In the genomic region with DNA sequence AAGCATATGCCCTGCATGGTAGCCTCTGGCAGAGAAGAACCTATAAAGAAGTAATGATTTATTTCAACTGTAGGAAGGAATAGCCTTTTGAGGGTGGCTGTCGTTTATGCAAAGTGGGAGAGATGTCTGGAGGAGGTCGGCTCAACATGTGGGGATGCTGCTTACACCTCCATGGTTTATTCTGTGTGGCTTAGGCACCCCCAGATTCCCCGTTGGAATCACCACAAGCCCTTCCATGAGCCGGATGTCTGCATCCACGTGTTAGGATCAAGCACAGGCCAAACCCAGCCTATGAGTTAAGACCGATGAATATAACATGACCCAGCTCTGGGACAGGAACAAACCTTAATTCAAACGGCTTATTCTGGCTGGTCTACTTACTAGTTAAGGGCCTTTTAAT, we compare ENCODE assay signal across 9 mouse cellular contexts.
DNase-seq lines count a peak whose midpoint lies in the region; ATAC-seq and TF ChIP-seq lines count a peak whose summit lies in the region.
"Had no signal": no experiment of that assay in that cellular context is flagged by ENCODE, and none has a peak within 500 bp of the region (broad histone marks: within the 10 kb centered on the region; RNA-seq: fewer than 3 reads in every experiment).

No protein-coding gene starts in this region.

- DNase-seq in kidney, postnatal 10 days: no peak
- DNase-seq in hindbrain, postnatal 0 days (ENCODE audit: low spot score): no peak
- DNase-seq in cerebellum, adult 18-20 months: no peak
- DNase-seq in spleen, postnatal 10 days (ENCODE audit: low spot score in 2 of 2): no peak
- DNase-seq in adrenal gland, adult 18-20 months (ENCODE audit: low spot score in 2 of 2): no peak
- DNase-seq: lung, adult 2 months had no signal

- 24% methylated on average over 7 of the region's 7 CpGs for WGBS in kidney, embryonic 16.5 days
- 11% methylated on average over 7 of the region's 7 CpGs for WGBS in embryonic facial prominence, embryonic 13.5 days
- 42% methylated on average over 7 of the region's 7 CpGs for WGBS in hindbrain, postnatal 0 days
- WGBS in neural tube, embryonic 12.5 days: 47% methylated on average over 7 of the region's 7 CpGs

- no peak for ATAC-seq in kidney, embryonic 16.5 days (ENCODE audit: low FRiP score, low TSS enrichment)
- no peak for ATAC-seq in embryonic facial prominence, embryonic 13.5 days (ENCODE audit: insufficient number of reproducible peaks, insufficient read depth, low FRiP score, low TSS enrichment, low read depth)
- no peak for ATAC-seq in hindbrain, postnatal 0 days
- no peak for ATAC-seq in neural tube, embryonic 12.5 days (ENCODE audit: low FRiP score, low read depth)

- H3K4me1 ChIP-seq in kidney, embryonic 16.5 days (ENCODE audit: insufficient read depth, low read length): peaks cover 41% of the 10 kb centered on the region
- H3K4me1 ChIP-seq in embryonic facial prominence, embryonic 13.5 days: peaks cover 62% of the 10 kb centered on the region
- H3K4me1 ChIP-seq in hindbrain, postnatal 0 days (ENCODE audit: insufficient read depth, low read length): no peaks in the 10 kb centered on the region; the same call in 1 of the 2 replicates
- peaks cover 42% of the 10 kb centered on the region for H3K4me1 ChIP-seq in neural tube, embryonic 12.5 days

- no peak for TF ChIP-seq CTCF in hindbrain, postnatal 0 days (IDR thresholded peaks at IDR 0.05; ENCODE audit: low read depth)

- H3K27ac ChIP-seq in kidney, embryonic 16.5 days (ENCODE audit: low read length): peak overlapping the region; percentile 48
- H3K27ac ChIP-seq in embryonic facial prominence, embryonic 13.5 days: peak overlapping the region; percentile 95
- 0 out of 2 replicates have a peak overlapping the region, but pooled peaks have one; percentile 60 for H3K27ac ChIP-seq in hindbrain, postnatal 0 days
- peak overlapping the region; percentile 5; the same call in 1 of the 2 replicates for H3K27ac ChIP-seq in neural tube, embryonic 12.5 days

- peak overlapping the region; percentile 36 for H3K9ac ChIP-seq in kidney, embryonic 16.5 days (replicated peaks; ENCODE audit: low read length)
- peak overlapping the region; percentile 72 for H3K9ac ChIP-seq in embryonic facial prominence, embryonic 13.5 days
- no peak overlapping the region for H3K9ac ChIP-seq in hindbrain, postnatal 0 days (replicated peaks; ENCODE audit: low read length)
- H3K9ac ChIP-seq in neural tube, embryonic 12.5 days: 0 out of 2 replicates have a peak overlapping the region, but pooled peaks have one; percentile 33

- peak overlapping the region; percentile 71 for H3K4me2 ChIP-seq in kidney, embryonic 16.5 days (replicated peaks; ENCODE audit: low read depth, low read length)
- peak overlapping the region; percentile 73 for H3K4me2 ChIP-seq in embryonic facial prominence, embryonic 13.5 days
- peak overlapping the region; percentile 53 for H3K4me2 ChIP-seq in hindbrain, postnatal 0 days (ENCODE audit: low read depth, low read length)
- peak overlapping the region; percentile 49 for H3K4me2 ChIP-seq in neural tube, embryonic 12.5 days (replicated peaks)

- H3K36me3 ChIP-seq in kidney, embryonic 16.5 days (ENCODE audit: insufficient read depth, low read length): no peaks in the 10 kb centered on the region
- H3K36me3 ChIP-seq in embryonic facial prominence, embryonic 13.5 days: no peaks in the 10 kb centered on the region
- H3K36me3 ChIP-seq in hindbrain, postnatal 0 days (ENCODE audit: insufficient read depth, low read length): no peaks in the 10 kb centered on the region
- no peaks in the 10 kb centered on the region for H3K36me3 ChIP-seq in neural tube, embryonic 12.5 days

- no peaks in the 10 kb centered on the region for H3K9me3 ChIP-seq in kidney, embryonic 16.5 days (ENCODE audit: low read length)
- H3K9me3 ChIP-seq in embryonic facial prominence, embryonic 13.5 days: no peaks in the 10 kb centered on the region
- H3K9me3 ChIP-seq in hindbrain, postnatal 0 days (ENCODE audit: low read length): no peaks in the 10 kb centered on the region
- no peaks in the 10 kb centered on the region for H3K9me3 ChIP-seq in neural tube, embryonic 12.5 days

- H3K27me3 ChIP-seq in kidney, embryonic 16.5 days (ENCODE audit: insufficient read depth, low read length): no peaks in the 10 kb centered on the region
- no peaks in the 10 kb centered on the region for H3K27me3 ChIP-seq in embryonic facial prominence, embryonic 13.5 days
- no peaks in the 10 kb centered on the region for H3K27me3 ChIP-seq in hindbrain, postnatal 0 days (ENCODE audit: insufficient read depth, low read length)
- H3K27me3 ChIP-seq in neural tube, embryonic 12.5 days (replicated peaks): no peaks in the 10 kb centered on the region

- peak overlapping the region; percentile 49 for H3K4me3 ChIP-seq in kidney, embryonic 16.5 days (ENCODE audit: low read length)
- H3K4me3 ChIP-seq in embryonic facial prominence, embryonic 13.5 days: peak overlapping the region; percentile 48
- H3K4me3 ChIP-seq in hindbrain, postnatal 0 days (ENCODE audit: low read length): peak overlapping the region; percentile 21
- H3K4me3 ChIP-seq in neural tube, embryonic 12.5 days: peak overlapping the region; percentile 13; the same call in 1 of the 2 replicates

Comparison
In these comparisons a context has a peak if more than half of its experiments do, and no peak if none do; other contexts are left out.
1. H3K27ac ChIP-seq: peak in every context shown above with its lines; median percentile 95 in embryonic facial prominence, embryonic 13.5 days; 60 in hindbrain, postnatal 0 days; 48 in kidney, embryonic 16.5 days; 5 in neural tube, embryonic 12.5 days.